Mouse (Mus musculus) heart, adult 11 months (tissue): ENCODE results near the gene Nanos3.

Experiments
- DNase-seq: peaks from one replicate; pipeline ENCODE4 v3.0.0; 2022

Nanos3 gene

DNA sequence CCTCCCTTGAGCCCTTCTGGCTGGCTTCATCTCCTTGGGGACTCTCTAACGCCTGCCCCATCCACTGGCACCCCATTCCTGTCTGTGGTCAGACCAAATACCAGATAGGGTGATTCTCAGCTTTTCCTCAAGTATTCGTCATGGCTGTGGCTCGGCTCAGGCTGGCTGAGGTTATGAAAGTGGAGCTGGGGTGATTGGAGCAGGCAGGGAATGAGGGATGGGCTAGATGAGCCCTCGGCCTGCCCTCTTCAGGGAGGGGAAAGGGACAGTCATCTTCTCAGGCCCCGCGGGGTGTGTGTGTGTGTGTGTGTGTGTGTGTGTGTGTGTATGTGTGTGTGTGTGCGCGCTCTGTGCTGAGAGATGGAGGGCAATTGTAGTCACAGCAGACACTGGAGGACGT, 59.4 kb downstream of the Nanos3 start, which contains the start of gene Podnl1:
Gene Podnl1 (plus strand): TSS at position 334 of the 400 bp plus-strand sequence.
- peak; percentile 87 for DNase-seq
